Mouse (Mus musculus) testis, postnatal 10 days (tissue): ENCODE results near the gene Arhgef25.

ENCODE experiments used
- DNase-seq: peaks from one replicate; pipeline ENCODE4 v3.0.0; 2021; ENCODE audit warnings: low spot score

Arhgef25 gene

DNA sequence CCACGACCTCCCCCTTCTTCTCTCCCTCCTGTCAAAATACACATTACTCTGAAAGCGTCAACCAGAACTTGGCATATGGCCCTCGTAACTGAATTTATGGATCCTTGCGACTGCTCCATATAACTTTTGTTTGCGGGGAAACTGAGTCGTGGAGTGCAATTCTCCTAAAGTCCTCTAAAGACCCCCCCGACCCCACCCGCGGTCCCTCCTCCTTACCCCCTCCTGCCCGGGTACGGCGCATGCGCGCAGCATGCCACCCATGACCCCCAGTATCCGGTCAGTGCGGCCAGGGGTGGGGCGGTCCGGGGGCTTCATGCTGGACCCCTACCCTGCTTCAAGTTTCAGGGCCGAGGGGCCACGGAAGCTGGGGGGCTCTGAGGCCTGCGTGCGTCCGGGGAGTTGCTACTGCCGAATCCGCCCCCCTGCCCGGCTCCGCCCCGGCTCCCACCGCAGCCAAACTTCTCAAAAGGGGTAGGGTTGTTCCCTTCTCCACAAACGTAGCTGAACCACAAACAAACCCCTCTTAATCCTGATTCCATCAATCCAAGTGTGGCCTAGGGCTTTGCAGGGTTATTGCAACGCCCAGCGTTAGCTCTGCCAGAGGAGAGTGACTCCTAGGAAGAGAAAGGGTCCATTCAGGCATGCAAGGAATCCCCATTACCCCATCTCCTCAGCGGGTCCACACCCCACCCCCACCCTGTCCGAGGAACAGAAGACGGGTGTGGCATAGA lies at the start of gene Arhgef25:
Gene Arhgef25 (minus strand): TSS at position 433 of the 731 bp plus-strand sequence.
- peak; percentile 79 for DNase-seq

DNA sequence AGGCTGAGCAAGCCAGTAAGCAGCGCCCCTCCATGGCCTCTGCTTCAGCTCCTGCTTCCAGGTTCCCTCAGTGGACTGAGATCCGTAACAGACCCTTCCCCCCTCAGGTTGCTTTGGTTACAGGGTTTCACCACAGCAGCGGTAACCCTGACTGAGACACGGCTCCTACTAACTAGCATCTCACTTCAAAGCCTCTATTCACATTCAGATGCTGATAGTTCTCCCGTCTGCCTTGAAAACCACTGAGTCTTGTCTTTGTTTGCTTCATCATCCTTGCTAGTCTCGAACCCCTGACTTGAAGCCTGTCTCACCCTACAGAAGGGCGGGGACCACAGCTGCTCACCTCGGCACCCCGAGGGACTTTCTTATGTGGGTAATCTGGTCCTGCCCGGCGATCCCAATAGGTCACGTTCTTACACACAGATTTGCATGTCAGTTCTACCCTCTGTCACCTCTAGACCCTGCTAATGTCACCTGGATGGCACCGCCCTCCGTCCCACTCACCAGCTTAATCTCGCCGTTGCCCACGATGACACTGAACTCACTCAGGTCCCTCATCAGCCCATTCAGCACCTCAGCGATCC lies 48.5 kb upstream of the Arhgef25 start:
- DNase-seq, result no peak

DNA sequence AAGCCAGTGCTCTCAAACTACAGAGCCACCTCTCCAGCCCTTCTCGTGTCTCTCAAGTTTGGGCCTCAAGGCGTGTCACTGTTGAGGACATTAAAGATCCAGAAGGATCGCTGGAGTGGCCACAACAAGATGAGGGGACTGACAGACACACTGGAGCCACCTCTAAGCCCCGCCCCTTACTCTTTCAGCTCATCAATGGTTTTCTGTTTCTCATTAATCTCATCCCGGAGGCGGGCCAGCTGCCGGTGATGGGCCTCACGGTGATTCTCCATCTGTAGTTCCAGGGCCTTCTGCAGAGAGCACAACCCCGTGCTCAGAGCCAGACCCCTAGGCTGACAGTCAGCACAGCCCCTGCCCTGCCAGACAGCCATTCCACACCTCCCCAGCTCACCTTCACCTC lies 46.7 kb upstream of the Arhgef25 start:
- no peak for DNase-seq

DNA sequence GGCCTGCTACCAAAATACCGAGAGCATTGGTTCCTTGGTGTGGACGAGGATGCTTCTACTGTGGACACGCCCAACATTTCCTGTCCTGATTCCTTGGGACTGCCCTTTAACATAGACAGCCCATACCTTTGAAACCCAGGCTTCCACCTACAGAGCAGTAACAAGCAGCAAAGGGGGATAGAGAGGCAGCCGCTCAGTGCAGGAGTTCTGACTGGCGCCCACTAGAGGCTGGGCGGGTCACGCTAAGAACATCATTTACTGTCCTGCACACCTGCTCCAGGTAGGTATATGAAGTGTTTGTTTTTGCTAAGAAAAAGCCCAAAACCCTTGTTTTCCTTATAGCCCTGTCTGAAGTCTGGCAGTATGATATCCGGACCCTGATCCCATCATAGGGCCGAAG lies 43.3 kb upstream of the Arhgef25 start:
- no peak for DNase-seq

DNA sequence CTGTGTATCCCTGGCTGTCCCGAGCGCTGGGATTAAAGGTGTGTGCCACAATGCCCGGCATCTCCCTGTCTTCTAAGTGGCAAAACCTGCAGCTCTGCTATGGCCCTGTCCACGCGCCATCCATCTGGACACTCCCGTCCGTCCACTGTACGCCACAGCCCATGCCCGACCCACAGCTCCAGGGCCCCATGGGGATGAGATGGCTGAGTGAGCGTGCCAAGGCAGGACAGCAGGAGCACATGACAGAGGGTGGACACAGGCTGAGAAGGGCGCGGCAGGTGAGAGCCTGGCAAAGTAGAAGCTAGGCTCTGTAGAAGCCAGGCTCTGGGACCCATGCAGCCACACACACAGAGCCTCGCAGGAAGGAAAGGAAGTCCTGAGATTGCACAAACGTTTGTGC lies 41.9 kb upstream of the Arhgef25 start:
- no peak for DNase-seq

DNA sequence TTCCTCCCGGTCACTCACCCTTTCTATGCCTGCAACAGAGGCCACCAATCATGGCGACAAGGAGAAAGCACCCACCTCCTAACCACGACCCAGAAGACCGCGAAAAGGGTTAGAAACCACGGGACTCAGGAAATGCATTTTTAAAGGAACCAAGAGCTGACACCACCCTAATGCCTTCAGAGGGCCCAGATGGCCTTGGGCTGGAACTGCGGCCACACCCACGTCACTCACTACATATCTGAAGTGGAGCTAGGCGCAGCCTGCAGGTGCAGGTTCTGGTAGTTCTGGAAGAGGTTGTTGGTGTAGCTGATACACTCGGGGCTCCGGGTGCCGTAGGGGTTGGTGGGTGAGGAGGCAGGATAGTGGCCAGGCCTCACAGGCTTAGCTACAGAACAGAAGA lies 40.8 kb upstream of the Arhgef25 start:
- no peak for DNase-seq

DNA sequence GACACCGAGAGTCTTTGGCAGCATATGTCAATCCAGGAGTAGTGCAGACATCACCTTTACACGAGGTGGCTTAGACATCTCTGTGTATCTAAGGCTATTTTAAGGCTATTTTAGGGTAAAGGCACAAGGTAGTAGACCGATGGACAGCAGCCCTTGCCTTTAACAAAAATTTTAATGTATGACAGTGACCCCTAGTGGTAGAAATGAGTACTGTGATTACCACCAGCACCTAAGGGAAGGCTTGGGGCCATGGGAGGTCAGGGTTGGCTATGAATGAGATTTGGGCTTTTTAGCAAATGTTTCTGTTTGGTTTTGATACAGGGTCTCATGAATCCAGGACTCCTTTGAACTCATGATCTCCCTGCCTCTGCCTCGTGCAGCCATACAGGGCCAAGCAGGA lies 39.0 kb upstream of the Arhgef25 start:
- no peak for DNase-seq

DNA sequence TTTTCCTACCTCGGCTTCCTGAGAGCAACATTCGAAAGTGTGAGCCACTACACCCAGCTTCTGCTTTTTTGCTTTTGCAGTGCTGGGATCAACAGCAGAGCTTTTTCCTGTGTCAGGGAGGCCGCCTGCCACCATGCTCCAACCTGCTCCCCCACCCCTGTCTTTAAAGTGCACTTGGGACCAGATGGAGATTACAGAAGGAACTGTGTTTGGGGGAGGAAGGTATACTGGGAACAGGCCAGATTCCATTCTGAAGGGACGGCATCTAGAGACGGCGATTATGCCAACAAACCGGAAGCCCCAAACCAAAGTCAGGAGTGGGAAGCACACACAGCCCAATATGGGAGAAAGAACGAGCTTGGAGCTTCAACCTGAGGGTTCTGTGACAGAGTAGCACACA lies 37.3 kb upstream of the Arhgef25 start:
- no peak for DNase-seq

DNA sequence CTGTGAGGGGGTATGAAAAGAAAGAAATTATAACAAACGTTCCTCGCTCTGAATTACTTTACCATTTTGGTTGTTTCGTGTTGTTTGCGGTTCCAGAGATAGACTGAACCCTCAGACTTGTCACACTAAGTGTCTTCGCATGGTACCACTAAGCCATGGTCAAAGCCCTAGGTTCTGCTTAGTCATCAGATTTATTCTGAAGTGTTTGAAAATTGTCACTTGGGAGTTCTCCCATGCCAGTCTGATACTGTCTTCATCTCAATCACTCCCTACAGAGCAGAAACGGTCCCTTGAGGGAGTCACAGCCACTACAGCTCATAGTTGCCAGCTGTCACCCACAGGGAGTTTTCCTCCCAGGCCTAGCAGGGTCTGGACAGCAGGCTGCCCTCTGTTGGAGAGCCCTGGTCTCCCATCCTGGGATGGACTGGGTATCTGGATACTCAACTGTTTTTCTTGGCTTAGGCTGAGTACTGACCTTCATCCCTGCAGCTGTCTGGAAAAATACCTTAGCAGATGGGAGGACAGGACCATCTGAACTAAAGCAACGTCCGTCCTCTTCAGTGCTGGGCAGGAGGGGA lies 36.5 kb upstream of the Arhgef25 start:
- peak; percentile 72 for DNase-seq

DNA sequence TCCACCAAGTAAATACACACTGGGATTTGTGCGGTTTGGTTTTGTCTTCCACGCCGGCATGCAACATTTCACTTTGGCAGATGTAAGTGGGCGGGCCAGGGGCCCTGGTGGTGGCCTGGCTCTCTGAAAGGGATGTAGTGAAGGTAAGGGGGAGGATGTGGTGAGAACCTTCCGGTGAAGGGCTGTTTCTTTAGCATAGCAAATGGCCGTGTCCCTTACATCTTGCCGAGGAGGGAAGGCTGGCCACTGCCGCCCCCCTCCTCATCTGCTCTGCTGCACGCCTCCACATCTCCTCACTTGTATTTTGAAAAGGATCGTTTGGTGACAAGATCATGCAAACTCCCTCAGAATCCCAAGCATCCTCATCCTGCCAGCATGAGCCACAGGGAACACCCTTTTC lies 35.8 kb upstream of the Arhgef25 start:
- peak; percentile 40 for DNase-seq

DNA sequence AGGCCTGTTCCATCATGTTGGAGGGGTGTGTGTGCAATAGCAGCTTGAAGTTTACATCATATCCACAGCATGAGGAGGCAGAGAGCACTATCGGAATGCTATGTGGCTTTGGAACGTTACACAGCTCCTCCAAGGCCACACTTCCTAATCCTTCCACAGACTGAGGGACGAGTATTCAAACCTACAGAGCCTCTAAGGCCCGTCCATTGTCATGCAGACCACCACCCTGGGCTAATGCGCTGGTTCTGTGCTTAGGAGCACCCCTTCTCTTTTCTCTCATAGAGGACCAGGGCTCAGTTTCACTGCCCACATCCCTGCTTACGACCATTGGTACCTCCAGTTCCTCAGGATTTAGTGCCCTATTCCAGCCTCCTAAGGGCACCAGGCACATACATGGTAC lies 35.3 kb upstream of the Arhgef25 start:
- DNase-seq, result no peak

DNA sequence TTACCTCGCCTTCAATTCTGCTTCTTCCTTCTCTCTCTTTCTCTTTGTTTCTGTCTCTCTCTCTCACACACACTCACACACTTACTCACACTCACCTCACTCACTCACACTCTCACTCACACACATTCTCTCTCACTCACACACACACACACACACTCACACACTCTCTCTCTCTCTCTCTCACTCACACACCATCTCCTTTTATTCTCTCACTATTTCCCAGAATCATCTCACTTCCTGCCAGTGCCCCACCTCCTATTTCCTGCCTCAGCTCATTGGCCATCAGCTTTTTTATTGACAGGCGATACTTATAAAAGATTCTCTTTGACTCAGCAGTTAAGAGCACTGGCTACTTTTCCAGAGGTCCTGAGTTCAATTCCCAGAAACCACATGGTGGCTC lies 28.5 kb upstream of the Arhgef25 start:
- no peak for DNase-seq

DNA sequence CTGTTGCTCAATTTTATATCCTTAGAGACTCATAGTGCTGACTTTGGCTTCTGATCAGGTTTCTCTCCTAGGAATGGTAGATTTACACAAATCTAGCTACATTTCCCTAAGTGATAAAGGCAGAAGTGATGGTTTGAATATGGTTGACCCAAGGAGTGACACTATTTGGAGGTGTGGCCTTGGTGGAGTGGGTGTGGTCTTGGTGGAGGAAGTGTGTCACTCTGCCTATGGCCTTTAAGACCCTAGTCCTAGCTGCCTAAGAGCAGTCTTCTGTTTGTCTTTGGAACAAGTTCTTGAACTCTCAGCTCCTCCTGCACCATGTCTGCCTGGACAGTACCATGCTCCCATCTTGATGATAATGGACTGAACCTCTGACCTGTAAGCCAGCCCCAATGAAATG lies 27.3 kb upstream of the Arhgef25 start:
- DNase-seq, result no peak

DNA sequence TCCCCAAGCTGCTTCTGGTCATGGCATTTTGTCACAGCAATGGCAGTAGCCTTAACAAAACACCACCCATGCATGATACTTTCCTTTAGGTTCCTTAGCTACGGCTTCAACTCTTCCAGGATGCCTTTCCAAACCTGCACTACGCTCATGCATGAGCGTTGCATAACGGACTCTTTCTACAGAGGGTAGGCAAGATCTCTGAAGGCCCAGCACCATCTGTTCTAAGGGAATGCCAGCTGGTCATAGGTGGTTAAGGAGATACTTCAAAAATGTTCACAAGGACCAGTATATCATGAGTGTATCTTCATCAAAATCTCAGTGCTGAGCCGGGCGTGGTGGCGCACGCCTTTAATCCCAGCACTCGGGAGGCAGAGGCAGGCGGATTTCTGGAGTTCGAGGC lies 26.6 kb upstream of the Arhgef25 start:
- DNase-seq, result no peak

DNA sequence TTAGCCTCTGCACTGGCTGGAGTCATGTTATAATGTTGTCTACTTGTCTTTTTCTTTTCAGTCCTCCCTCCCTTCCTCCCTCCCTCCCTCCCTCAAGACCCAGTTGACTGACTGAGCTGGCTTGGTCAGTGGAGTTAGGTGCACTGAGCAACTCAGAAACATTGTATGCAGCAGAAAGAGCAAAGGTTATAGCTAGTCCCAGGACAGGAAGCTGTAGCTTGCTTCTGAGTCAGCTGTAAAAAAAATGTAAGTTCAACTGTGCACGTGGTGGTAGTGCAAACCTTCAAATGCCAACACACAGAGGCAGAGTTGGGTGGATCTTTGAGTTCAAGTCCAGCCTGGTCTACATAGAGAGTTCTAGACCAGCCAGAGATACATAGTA lies 24.5 kb upstream of the Arhgef25 start:
- DNase-seq, result no peak

DNA sequence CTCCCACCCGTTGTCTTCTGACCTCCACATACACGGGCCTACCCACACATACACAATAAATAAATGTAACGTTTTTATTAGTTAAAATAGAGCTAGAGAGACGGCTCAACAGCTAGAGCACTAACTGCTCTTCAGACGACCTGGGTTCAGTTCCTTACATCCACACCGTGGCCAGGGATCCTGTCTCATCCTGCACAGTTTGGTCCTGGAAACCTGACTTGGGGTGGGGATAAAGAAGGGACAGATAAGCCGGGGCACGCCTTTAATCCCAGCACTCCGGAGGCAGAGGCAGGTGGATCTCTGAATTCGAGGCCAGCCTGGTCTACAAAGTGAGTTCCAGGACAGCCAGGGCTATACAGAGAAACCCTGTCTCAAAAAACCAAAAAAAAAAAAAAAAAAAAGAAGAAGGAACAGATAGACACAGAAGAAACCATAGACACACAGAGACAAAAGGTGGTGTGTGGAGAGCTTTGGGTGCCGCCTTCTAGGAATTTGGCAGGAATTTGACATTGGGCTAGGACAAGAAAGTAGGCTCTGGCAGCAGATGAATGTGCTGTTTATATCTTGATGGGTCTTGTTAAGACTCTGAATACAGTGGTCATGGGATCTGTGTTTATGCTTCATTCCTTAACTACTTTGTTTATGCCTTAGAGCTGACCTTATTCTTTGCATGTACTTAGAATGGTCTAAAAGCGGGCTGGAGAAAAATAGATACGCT lies 24.0 kb upstream of the Arhgef25 start:
- no peak for DNase-seq

DNA sequence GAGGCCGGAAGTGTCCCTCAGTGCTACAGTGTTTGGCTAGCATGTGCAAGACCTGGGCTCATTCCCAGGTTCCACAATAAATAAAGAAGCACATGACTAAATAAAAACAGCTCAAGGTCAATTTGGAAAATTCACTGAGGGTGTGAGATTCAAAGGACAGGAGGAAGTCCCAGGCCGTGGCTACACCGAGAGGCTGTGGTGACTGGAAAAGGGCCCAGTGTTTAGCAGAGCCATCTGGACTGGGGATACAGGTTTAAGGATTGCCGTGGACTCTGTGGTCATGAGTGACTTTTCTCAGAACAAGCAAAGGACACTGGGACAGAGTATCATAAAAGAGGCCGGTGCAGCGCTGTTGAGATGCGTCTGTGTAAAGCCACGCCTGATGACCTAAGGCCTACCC lies 23.4 kb upstream of the Arhgef25 start:
- DNase-seq, result no peak

DNA sequence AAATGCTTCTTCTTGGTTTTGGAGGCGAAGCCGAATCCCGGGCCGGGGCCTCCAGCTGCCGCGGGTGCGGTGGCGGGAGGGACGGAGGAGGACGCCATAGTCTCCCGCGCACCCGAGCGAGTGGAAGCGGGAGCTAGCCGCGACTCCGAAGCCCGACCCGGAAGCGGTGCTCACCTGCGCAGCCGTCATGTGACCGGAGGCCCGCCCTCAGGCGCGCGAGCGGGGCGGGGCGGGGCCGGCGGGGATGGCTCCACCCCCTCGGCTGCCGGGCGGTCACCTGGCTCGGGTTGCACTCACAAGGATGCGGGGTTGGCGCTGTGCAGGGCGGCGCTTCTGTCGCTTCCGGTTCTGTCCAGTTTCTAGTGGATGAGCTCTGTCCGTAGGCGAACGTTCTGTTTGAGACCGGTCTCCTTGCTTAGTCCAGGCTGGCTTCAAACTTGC lies 21.6 kb upstream of the Arhgef25 start, which contains the start of gene Pip4k2c:
Gene Pip4k2c (minus strand): TSS at position 172 of the 441 bp plus-strand sequence.
- peak; percentile 96 for DNase-seq

DNA sequence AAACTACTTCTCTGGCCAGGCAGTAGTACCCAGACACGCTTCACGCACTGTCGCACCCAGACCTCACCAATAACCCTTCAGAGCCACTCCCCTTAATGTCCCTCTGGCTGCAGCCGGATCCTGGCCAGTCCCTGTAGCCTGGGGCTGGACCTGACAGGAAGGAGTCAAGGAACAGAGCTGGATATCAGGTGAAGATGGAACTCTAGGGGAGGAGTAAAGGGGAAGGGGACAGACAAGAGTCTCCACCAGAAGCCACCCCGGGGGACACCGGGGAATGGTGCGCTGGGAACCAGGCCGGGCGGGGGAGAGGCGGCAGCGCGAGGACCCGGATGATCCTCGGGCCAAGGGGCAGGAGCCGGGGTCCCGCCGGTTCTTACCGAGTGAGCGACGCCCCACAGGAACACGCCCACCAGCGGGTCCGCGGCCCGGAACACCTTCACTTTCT lies 21.1 kb upstream of the Arhgef25 start:
- DNase-seq, result no peak

DNA sequence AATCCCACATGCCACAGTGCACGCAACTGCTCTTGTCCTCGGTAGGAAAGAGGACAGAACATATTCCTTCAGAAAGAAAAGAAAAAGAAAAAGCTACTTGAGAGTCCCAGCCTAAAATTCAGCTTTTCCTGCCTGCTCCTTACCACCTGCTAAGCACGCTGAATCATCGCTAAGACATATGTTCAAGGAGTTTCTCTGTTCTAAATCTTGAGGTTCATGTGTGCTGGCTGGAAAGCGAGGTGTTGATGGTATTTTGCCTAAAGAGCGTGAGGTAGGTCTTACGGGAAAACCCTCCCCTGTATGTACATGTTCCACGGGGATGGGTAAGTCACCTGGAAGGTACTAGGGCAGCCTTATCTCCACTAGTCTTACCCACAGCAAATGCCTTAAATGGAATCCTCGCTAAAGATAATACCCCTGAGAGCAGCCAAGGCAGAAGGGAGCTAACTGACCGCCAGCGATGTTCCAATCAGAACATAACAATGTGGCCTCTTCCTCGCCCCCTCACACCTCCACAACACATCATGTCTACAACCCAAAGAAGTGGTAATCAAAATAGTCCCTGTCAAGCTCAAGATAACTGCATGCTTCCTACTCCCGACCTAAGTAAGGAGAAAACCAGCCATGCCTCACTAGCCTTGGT lies 20.2 kb upstream of the Arhgef25 start:
- DNase-seq, result no peak

DNA sequence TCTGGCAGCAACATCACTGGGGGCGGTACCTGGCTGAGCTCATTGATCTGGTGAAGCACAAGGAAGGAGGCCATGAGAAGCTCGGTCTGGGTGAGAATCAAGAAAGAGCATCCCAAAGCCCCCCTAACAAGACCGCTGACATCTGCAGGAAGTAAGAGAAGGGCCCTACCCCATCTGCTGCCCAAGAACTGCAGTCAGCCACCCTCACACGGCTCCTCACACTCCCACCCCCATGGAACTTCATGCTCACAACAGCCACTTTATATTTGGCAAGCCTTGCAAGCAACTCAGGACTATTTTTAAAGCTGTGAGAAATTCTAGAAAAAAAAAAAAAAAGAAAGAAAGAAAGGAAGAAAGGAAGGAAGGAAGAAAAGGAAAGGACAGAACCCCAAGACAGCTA lies 19.0 kb upstream of the Arhgef25 start:
- no peak for DNase-seq

DNA sequence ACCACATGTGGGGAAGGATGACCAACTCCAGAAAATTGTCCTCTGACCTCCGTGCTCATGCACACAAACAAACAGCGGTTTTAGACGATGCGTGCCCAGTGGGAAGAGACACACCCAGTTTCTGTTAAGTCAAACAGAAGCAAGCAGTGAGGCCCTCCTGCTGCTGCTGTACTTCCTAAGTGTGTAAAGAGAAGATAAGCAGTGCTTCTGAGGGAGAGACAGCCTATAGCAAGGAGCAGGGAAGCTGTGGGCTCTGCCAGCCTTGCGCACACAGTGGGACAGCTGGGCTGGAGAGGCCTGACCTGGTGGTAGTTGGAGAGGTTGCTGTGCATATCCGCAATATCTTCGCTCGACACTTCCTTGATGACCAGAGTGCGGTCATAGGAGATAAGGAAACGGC lies 15.5 kb upstream of the Arhgef25 start:
- no peak for DNase-seq
